Mouse (Mus musculus): ENCODE results near the gene Vps26c.
"Not testable (repeated sequence)": the region's sequence is repeated elsewhere in the genome, so short reads cannot be mapped to it uniquely, and the experiment has no call there.

Vps26c gene

GRCm38 (mm10) chr16:94497176-94497575 is 29.5 kb downstream of the Vps26c start:
- DNase-seq (ENCODE audit: inconsistent ontology term) = not testable (repeated sequence)

- no peak for DNase-seq (ENCODE audit: inconsistent ontology term)
Measured at GRCm38 (mm10) chr16:94489326-94489725, 37.3 kb downstream of the Vps26c start.

DNA sequence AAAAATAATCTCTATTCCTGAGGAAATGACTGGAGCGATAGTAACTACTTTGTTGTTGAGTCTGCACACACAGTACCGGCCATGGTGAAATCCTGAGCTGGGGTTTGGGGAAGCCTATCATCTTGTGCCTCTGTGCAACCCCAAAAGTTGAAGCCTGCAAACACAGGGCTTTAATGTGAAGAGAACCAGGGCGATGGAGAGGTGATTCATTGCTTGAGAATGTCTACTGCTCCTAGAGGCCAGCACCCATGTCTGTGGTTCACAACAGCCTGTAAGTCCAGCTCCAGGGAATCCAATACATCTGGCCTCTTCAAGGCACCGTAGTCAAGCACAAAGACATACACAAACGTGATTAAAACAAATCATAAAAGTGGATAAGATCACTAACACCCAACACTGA is 39.3 kb downstream of the Vps26c start:
- no peak for DNase-seq (ENCODE audit: inconsistent ontology term)

- DNase-seq (ENCODE audit: inconsistent ontology term) = no peak
Measured at GRCm38 (mm10) chr16:94484752-94485535, 41.7 kb downstream of the Vps26c start.

DNA sequence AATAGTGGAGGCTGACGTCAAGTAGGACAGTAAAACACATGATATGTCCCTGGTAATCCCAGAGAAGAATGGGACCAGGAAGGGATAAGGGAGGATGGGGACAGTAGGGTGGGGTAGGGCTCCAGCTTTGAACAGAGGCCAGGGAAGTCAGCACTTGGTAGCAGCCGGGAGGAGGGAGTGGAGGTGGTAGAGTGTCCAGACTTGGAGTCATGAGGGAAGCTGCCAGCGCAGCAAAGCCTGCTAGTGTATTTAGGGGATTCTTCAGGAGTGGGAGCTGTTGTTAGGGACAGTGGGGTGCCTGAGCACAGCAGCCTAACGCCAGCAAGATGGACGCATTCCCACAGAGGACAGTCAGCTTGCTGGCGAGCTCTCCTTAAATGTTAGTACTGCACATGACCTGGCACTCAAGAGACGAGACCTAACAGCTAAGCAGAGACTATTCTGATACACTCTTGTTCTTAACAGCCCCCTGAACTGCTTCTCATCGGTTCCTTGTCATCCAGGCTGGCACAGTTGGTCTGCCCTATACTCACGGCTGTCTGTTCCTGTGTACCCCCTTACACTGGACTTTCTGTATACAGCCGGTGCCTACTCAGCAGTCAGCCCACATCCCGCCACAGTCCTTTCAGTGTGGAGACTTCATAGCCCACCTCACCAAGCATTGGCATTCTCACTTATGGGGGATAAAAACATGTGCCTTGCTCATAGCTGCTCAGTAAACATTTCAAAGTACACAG is 53.4 kb downstream of the Vps26c start:
- no peak for DNase-seq (ENCODE audit: inconsistent ontology term)

DNA sequence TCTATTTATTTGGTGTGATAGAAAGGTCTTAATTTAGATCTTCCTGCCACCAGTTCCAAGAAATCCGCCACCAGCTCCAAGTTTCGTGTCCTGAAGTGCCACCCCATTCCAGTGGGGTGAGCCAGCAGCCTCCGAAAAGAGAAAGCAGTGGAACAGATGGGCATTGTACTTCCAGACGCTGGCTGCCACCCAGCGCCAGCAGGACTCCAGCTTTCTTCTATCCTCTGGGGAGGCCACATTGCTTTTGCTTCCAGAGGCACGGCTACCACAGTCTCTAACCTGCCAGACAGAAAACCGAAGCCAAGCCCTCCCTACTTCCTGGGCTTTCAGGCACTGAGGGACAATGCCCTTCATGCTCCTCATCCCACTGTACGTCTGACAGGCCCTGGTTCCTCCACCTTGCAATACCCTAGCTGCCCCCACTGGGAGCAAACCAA is 54.1 kb downstream of the Vps26c start:
- DNase-seq (ENCODE audit: inconsistent ontology term) = peak; percentile 97

DNA sequence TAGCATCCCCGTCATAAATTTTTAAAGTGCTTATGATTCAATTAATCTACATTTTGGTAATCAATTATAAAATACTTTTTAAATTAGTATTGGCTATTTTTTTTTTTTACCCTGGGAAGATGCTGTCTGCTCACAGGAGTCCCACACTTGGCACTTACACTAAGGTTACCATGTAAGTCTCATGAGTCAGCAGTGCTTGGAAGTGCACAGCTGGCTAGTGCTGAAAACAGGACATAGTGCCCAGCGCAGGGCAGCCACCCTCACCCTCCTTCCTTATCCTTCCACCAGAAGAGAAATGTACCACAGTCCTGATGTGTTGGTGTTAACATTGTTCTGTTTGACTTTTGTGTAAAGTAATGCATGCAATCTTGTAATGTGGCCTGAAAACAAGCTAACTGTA is 58.2 kb downstream of the Vps26c start:
- no peak for DNase-seq (ENCODE audit: inconsistent ontology term)

- no peak for DNase-seq (ENCODE audit: inconsistent ontology term)
Measured at GRCm38 (mm10) chr16:94467337-94468055, 59.1 kb downstream of the Vps26c start.

DNA sequence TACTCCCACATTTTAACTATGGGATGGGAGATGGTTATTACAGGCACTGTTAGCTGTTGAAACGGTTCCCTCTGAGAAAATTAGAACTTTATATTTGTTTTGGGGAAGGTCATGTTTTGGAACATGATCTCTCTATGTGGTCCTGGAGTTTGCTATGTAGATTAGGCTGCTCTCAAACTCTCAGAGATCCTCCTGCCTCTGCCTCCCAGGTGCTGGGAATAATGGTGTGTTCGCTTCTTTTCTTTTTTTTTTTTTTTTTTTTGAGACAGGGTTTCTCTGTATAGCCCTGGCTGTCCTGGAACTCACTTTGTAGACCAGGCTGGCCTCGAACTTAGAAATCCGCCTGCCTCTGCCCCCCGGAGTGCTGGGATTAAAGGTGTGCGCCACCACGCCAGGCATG is 60.3 kb downstream of the Vps26c start:
- DNase-seq (ENCODE audit: inconsistent ontology term) = not testable (repeated sequence)

- DNase-seq (ENCODE audit: inconsistent ontology term) = no peak
Measured at GRCm38 (mm10) chr16:94465900-94466299, 60.7 kb downstream of the Vps26c start.

DNA sequence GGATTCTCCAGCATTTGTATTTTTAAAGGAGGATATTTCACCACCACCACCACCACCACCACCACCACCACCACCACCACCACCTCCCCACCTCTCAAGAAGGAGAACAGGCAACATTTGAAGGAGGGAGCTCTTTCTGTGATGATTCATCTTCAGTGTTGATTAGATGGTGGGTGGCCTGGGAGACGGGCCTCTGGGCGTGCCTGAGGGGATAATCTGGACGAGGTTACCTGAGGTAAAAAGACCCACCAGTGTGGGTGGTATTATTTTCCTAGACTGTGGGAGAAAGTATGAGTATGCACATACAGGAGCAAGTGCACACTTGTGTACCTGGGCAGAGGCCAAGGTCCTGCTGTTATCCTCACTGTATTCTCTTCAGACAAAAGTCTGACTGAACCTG is 62.6 kb downstream of the Vps26c start:
- DNase-seq (ENCODE audit: inconsistent ontology term) = no peak

GRCm38 (mm10) chr16:94454146-94454545 is 72.5 kb downstream of the Vps26c start:
- DNase-seq (ENCODE audit: inconsistent ontology term) = no peak

DNA sequence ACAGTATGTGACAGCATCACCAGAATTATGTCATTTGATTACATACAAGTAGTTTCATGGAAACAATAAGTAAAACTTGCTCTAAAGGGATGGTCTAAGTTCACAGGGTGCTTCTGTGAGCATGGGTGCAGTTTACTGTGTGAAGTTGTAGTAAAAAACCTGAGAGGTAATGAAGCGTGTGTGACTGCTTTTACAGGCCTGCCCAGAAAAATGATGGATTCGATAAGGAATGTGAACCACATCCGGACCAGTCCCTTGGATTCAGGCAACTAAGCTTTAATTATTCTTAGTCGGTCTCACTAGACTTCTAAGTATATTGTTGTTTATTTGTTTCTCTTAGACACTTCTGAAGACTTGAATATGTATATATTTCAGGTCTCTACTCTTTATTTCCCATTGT is 73.9 kb downstream of the Vps26c start:
- peak; percentile 35 for DNase-seq (ENCODE audit: inconsistent ontology term)

- no peak for DNase-seq (ENCODE audit: inconsistent ontology term)
Measured at GRCm38 (mm10) chr16:94451545-94452488, 74.8 kb downstream of the Vps26c start.

GRCm38 (mm10) chr16:94449632-94450031 is 77.0 kb downstream of the Vps26c start:
- DNase-seq (ENCODE audit: inconsistent ontology term) = no peak

- no peak for DNase-seq (ENCODE audit: inconsistent ontology term)
Measured at GRCm38 (mm10) chr16:94449151-94449550, 77.5 kb downstream of the Vps26c start.
